Mouse (Mus musculus): ENCODE measurements at regions not wholly inside any gene's neighbourhood (a gene's known extent, or its start where the extent isn't known, plus 50 kb on each side); places are given as distances from the start of the nearest gene placed in this dataset.

DNA sequence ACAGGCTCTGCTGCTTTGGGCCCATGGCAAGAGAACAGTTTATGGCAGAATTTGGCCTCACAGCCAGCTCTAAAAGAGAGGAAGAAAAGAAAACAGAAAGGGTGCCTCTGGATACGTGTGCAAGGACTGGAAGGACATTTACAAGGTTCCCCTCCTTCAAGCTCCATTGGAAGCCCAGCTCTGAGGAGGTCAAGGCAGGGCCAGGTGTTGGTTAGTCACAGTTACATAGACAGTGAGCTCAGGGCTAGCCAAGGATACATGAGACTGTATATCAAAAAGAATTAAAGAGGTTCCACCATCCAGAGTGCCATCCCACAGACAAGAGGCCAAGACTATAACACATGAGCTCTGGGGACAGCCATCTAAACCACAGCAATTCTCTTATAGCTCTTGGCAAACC, 131.6 kb upstream of the Jarid2 start:
- DNase-seq (ENCODE audit: low read depth, low spot score) = no peak

DNA sequence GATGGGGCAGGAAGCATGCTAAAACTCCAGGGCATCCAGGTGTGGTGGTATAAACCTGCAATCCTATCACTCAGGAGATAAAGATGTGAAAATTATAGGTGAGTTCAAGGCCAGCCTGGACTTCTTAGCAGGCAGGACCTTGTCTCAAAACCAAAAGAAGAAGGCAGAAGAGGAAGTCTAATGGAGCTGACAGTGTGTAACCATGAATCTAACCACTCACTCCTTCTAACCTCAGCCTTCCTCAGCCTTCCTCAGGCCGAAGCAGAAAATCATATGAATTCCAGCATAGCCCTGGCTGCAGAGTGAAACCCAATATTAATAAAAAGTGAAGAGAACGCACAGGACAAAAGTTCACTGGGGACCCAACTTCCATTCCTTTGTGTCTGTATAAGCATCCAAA, 128.2 kb upstream of the Jarid2 start:
- DNase-seq (ENCODE audit: low read depth, low spot score) = no peak

DNA sequence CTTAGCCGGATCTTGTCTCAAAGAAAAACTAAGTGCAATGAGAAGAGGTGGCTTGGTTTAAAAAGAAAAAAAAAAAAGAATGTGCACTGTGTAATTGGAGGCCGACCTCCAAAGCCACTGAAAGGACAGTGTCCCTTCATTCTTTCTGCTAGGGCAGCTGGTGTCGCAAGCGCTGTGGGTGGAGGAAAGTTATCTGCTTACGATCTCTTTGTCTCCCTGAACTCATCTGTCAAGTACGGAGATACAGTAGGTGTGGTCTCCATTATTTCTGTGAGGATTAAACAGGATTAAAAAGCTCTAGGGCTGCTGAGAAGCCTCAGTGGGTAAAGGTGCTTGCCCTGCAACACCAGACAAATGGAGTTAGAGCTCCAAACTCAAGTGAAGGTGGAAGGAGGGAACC, 126.6 kb upstream of the Jarid2 start:
- no peak for DNase-seq (ENCODE audit: low read depth, low spot score)

DNA sequence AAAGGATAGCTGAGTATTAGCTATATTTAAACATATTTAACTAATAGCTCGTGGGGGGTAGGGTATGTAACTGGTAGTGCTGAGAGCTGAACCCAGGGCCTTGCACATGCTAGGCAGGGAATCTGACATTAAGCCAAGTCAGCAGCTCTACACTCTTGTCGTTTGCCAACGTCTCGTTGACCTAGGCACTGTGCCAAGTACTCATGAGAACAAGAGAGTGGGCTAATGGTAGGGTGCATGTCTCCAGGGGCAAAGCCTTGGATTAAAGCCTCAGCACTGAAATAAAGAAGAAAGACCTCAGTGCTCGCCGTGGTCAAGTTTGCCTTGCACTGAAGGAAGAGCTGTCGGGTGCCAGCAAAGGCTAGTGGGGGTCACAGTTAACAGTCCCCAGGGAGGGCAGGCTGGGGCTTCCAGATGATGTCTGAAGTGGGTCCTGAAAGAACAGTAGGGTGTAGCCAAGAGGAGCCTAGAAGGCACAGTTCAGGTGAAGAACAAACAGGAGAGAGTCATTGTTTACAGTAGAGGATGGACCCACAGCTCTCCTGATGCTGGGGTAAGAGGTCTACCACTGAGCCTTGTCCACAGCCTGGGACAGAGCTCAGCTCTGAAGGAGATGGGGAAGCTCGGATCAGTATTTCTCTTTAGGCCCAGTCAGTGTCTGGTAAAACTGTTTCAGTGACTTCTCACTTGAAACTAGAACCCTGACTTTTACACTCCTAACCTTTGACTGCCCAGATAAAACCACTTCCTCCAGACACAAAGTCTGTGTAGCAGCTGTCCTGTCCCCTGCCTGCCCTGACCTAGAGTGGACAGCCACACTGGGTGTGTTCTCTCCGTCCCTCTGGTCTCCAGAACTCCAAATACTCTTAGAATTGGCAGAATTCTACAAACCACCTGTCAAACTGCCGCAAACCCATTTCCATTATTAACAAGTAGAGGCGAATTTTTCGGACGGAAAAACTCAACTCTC, 121.7 kb upstream of the Jarid2 start:
- DNase-seq (ENCODE audit: low read depth, low spot score) = no peak

DNA sequence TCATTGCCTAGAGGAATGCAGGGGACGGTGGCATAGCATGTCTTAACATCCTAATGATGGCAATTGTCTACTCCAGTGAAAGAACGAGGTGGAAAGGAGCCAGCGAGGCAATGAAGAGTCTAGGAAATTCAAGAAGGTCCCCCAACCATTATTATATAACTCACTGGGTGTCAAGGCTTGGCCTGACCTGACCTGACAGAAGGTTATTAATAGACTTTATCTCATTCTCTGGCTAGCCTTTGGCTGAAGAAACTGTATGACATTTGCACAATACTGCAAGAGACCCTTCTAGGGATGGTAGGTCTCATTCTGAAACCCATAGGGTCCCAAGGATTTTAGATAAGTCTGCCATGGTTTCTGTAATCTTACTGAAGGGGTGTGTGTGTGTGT, 121.0 kb upstream of the Jarid2 start:
- DNase-seq (ENCODE audit: low read depth, low spot score) = no peak

DNA sequence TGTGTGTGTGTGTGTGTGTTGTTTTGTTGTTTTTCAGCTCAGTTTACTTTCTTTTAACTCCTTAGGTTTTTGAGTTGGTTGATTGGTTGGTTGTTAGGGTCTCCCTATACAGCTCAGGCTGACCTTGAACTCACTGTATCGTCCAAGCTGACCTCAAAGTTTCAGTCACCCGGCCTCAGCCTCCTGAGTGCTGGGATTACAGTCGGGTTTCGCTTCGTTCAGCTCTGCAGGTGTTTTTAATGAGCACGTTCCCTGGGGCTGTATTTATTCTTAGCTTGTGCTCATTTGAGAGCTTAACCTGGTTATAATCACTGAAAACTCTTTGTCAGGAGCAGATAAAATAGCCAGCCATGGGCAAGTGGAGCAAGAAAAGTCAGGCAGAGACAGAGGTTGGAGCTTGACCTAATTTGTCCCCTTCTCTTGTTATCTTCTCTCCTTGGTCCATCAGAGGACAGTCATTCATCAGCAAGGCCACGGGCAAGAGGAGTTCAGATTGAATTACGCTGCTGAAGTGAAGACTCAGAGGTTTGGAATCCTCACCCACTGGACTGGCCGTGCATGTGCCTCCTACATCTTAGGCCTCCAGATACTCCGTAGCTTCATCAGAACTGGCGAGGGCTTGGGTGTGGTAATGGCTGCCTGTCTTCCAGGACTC, 120.5 kb upstream of the Jarid2 start:
- no peak for DNase-seq (ENCODE audit: low read depth, low spot score)

DNA sequence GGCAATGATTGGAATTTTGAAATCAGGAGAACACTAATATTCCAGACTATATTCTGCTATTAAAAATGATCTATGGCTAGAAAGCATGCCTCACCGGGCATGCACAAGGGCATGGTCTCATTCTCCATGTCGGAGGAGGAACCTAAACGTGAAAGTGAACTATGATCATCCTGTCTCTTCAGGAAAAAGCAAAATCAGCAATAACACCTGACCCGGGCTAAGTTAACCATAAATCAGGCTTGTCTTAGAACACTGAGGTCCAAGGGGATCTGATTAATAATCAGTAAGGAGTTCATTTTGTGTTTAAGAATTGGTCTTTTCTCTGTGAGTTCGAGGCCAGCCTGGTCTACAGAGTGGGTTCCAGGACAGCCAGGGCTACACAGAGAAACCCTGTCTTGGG, 119.7 kb upstream of the Jarid2 start:
- DNase-seq (ENCODE audit: low read depth, low spot score) = no peak

DNA sequence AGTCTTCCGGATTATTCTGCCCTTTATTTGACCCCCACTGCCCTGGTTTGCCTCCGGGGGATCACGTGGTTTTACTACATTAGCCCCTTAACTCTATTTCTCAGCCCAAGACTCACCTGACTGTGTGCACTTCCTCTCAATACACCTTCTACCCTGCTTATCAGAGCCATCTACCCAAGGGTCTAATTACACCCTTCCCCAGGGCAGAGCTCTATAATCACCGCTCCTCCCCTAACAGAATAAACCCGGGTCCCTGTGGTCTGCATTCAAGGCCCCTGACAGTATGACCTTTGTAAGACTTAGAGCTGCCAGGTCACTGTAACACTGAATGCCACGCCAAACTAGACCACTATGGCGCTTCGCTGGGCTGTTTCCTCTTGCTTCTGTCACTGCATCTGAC, 113.6 kb upstream of the Jarid2 start:
- DNase-seq (ENCODE audit: low read depth, low spot score) = no peak

DNA sequence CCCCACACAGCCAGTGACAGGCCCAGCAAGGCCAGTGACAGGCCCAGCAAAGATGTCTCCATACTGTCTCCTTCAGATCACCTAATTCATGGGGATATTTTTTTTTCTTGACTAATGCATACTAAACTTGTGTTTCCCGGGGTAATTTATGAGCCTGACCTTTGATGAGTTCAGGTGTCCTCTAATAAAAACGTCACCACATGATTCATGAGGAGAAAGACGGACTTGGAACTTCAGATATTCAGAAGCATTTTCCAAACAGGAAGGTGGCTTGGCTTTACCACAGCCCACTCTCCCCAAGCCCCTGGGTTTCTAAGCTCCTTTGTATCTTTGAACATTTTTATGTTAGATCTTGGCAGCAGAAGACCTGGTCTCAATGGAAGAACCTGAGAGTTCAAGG, 110.9 kb upstream of the Jarid2 start:
- DNase-seq (ENCODE audit: low read depth, low spot score) = no peak

DNA sequence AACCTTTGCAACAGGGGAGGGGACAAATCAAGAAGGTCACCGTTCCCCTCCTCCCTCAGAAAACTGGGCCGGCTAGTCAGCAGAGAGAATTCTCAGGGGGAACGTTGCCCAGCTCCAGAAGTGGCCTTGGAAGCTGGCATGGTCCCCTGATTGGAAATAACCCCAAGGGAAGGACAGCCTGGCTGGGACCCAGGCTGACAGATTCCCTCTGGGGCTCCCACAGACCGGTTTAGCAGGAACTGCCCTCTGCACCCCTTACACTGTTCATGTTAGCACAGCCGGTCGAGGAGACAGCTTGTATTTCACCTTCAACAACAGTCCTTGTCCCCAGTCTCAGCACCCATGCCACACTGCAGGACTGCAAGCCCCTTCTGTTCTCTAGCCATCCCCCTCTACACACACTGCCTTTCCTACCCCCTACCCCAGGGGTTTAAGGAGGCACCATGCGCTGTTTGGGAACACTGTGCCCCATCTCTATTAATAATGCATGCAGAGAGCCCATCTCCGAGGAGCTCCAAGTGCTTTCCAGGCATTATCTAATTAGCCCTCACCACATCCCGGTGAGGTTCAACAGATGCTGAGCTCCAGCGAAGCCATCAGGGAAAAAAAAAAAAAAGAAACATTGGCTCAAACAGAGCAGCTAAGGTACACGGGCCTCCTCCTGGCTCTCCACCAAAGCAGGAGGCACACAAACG, 106.5 kb upstream of the Jarid2 start:
- DNase-seq (ENCODE audit: low read depth, low spot score) = no peak

DNA sequence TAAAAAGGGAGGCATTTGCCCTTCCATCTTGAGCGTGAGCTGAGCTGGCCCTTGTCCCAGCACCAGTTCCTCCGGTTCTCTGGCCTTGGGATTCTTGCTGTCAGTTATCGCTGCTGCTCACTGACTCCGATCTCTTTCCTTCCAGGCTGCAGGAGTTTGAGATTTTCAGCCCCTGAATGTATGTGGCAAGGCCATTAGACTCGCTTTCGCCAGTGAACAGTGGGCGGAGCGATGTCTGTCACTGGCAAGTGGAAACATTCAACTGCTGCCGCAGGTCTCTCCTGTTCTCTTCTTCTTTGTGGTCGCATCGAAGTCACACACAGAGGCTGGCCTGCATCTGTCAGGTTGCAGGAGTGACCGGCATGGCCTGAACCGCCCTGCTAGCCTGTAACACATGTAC, 104.6 kb upstream of the Jarid2 start:
- no peak for DNase-seq (ENCODE audit: low read depth, low spot score)

DNA sequence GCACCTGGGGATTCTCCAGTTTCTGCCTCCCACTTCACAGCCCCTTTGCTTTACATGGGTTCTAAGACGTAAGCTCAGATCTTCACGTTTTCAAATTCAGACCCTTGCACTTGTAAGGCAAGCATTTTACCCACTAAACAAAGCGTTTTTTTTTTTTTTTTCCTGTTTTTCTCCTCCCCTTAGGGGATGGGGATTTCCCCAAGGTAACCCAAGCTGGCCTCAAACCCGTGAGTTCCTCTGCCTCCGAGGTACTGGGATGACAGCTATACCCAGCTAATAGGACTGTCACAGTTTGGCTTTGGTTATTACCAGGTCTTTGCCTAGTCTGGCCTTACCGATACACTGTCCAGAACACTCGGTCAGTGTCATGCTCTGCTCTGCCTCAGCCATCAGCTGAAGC, 103.5 kb upstream of the Jarid2 start:
- DNase-seq (ENCODE audit: low read depth, low spot score) = no peak

DNA sequence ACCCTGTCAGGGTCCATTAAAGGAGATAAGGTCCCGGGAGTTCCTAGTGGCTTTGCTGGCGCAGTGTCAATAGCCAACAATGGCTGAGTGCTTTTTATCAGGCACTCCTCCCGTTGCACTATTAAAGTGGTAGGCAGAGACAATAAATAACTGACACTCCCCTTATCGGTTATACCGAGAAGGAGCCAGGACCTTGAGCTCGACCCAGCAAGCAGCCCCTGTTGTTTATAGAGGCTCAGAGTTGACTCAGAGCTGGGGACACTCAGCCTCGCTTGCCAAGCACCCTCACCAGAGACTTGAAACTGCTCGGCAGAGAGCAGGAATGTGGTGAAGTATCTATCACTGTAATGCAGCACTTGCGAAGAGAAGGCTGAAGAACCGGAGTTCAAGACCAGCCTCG, 102.5 kb upstream of the Jarid2 start:
- DNase-seq (ENCODE audit: low read depth, low spot score) = no peak

DNA sequence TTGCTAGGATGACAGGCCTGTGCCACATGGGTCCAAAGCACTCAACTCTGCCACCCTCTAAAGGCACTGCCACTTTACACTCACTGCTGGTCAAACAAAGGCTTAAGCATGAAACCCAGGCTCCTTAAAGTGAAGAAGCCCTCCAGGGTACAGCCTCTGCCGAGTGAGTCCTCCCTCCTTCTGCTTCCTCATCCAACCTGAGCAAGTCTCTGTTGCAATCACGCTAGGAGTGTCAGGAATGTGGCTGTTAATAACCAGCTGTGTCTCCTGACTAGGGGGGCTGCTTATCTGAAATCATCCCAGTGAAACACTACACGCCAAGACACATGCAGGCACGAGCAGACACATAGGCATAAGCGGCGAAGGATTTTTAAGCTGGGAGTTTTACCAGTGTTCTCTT, 99.2 kb upstream of the Jarid2 start:
- no peak for DNase-seq (ENCODE audit: low read depth, low spot score)

DNA sequence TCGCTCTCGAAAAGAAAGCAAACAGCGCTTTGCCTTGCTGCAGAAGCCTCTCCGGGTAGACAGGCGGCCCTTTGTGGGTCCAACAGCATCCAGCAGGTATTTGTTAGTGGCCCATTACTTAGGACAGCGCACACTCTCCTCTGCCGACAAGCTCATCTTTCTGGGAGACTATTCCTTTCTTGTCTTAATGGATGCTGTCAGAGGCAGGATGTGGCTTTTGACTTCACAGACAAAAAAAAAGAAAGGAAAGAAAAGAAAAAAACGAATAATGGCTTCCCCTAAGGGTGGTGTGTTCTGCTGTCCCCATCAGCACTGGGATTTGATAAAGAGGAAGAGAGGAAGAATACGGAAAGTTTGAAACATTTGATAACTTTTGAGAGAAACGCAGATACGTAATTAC, 94.7 kb upstream of the Jarid2 start:
- DNase-seq (ENCODE audit: low read depth, low spot score) = no peak

DNA sequence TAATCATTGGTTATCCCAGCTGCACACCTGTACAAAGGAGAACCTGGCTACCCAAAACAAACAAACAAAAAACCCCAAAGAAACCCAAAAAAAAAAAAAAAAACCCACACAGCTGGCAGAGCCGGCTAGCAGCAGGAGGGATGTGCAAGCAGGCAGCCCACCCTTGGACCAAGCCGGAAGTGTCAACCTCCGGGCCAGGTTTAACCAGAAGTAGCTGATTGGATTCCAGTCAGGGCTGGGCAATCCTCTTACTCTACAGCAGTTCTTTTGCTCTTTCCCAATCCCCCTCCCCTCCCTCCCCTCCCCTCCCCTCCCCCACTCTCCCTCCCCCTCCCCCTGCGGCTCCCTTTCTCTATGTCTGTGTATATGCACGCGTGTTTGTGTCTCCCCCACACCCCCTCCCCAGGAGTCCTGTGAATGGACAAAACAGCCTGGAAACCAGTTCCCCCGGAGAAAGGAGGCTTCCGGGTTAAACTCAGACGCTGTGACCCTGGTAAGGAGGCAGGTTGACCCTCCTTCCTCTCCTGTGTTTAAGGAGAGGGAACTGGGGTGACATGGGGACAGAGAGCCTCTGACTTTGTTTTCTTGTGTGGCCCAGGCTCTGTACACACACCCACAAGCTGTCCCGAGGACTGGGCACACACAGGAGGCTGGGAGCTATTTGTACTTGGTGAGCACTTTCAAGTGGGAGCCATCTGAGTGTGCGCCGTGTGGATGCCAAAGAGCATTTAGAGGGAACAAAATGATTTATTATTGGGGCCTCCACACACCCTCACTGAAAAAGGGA, 93.9 kb upstream of the Jarid2 start:
- no peak for DNase-seq (ENCODE audit: low read depth, low spot score)

DNA sequence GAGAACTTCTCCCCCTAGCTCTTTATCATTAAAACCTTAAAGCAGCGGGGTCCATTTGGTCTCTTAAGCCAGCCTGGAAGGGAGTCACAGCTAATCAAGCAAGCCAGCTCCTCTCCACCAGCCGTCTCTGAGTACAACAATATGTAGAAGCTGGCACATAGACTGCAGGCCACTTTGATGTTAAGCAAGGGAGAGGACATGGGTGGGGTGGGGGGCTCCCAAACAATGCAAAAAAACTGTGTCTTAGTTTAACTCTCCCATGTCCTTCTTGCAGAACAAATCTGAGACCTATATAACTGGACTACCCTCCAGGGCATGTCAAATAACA, 93.3 kb upstream of the Jarid2 start:
- no peak for DNase-seq (ENCODE audit: low read depth, low spot score)

DNA sequence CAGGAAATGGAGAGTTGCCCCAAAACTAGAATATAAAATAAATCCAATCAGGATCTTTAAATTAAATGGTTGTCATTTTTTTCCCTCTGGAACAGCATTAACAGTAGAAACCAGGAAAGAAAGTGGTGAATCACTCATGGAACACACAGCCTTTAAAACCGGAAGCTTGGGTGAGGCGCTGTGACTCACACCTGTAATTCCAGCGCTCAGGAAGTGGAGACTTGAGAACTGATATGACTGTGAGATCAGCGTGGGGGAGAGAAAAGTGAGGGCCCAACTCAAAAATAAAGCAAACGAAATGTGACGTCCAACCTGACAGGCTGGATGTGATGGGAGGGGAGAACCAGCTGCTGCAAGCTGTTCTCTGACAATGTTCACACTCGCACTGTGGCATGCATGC, 86.9 kb upstream of the Jarid2 start:
- no peak for DNase-seq (ENCODE audit: low read depth, low spot score)

DNA sequence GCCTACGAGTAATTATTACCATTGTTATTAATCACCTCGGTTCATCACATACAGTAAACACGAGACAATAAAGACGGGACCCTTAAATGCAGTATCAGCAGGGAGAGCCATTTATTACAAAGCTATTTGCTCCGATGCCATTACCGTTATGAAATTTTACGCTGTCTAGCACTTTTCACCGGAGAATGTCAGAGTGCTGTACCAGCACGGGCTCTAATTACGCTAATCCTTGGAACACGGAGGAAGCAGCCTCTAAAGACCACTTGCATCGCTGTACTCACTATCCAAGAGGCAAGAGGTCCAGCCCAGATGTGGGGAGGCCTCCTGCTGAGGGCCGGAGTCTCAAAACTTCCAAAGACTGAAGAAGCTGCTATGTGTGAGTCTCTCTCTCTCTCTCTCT, 79.2 kb upstream of the Jarid2 start:
- no peak for DNase-seq (ENCODE audit: low read depth, low spot score)

DNA sequence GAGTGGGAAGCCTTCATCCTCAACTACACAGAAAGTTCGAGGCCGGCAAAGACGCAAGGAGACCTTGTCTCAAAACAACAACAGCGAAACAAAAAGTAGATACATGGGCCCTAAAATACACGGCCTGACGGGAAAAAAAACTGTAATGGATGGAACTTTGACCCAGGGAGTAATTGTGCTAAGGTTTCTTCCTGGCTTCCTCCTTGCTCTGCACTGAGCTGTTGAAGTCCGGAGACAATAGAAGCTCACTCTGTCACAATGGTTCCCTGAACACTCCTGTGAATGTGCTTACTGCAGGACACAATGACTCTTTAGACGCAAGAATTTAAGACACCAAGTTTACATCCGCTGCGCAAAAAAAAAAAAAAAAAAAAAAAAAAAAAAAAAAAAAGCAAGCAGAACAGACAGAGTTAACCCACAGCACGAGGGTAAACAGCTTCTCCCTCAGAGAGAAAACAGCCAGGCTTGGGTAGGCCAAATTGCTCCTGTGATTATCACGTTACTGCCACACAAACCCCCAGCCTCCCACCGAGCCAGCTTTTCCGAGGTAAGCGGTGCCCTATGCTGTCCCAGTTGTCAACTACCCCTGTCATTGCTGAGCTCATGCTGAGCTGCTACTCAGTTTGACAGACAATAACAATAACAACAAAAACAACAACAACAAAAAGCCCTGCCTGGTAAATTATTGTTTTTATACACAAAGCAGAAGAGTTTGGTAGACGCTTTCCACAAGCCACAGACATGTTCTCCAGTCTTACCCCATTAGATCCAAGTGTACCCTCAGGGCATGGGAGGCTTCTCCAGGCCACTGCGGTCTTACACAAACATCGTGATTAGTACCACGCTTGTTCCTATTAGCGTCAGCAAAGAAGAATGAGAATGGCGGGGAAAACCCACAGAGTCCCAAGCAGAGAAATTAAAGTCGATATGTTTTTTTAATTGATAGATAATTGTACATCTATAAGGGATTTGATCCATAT, 77.7 kb upstream of the Jarid2 start:
- no peak for DNase-seq (ENCODE audit: low read depth, low spot score)

DNA sequence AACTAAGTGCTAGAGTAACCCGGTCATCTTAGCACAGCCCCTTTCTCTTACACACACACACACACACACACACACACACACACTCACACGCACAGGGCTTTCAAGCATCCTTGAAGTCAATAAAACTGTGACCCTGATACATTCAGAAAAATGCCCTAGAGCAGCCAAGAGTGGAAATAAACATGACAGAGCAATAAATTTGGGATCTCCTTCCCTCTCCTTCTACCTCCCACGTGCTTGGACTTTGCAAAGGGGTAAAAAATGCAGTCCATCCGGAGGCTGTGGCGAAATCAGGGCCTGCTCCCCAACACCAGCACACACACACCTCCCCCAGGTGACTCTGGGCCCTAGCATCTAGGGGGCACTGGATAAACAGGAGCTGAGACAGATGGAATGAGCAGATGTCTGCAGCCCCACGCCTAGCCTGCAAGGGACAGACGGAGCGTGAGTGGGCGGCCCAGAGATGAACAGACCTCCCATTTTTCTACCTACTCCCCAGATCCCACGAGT, 71.3 kb upstream of the Jarid2 start:
- DNase-seq (ENCODE audit: low read depth, low spot score) = no peak

Data from embryo, embryonic 11.5 days (tissue).